Mouse (Mus musculus) kidney, embryonic 15.5 days (tissue): ENCODE results near the gene Slc9a1. TPM values are rescaled to one million over a fixed set of nuclear protein-coding genes. Genes with fewer than 3 reads are reported as not detected.
A peak's percentile ranks its signal among the peaks of the same experiment; 100 is the strongest.

Experiments
- ATAC-seq: fragments of 200-750 bp; cut with Nextera tagmentation; replicated peaks from 2 replicates; pipeline ENCODE4 v1.8.0; 2017; ENCODE audit warnings: moderate TSS enrichment; ENCODE audit not compliant: low FRiP score
- H3K27ac ChIP-seq: fragments of 300-500 bp; sonication (generic); 2 replicates; pipeline ENCODE4 v1.5.1; 2015; ENCODE audit warnings: mild to moderate bottlenecking, inconsistent platforms
- H3K27me3 ChIP-seq: fragments of 300-500 bp; sonication (generic); 2 replicates; pipeline ENCODE4 v1.6.1; 2015; ENCODE audit warnings: inconsistent platforms
- H3K36me3 ChIP-seq: fragments of 300-500 bp; sonication (generic); 2 replicates; pipeline ENCODE4 v1.6.1; 2015; ENCODE audit warnings: inconsistent platforms
- H3K4me1 ChIP-seq: fragments of 300-500 bp; sonication (generic); 2 replicates; pipeline ENCODE4 v1.6.1; 2015; ENCODE audit warnings: inconsistent platforms
- H3K4me2 ChIP-seq: fragments of 300-500 bp; sonication (generic); 2 replicates; pipeline ENCODE4 v1.6.1; 2015; ENCODE audit warnings: moderate library complexity, mild to moderate bottlenecking, inconsistent platforms
- H3K4me3 ChIP-seq: fragments of 300-500 bp; sonication (generic); replicated peaks from 2 replicates; pipeline ENCODE4 v1.5.1; 2015; ENCODE audit warnings: mild to moderate bottlenecking, inconsistent platforms
- H3K9ac ChIP-seq: fragments of 300-500 bp; sonication (generic); 2 replicates; pipeline ENCODE4 v1.6.1; 2015; ENCODE audit warnings: mild to moderate bottlenecking, inconsistent platforms
- H3K9me3 ChIP-seq: fragments of 300-500 bp; sonication (generic); replicated peaks from 2 replicates; pipeline ENCODE4 v1.6.1; 2016; ENCODE audit warnings: inconsistent platforms
- WGBS: fragments of 180-500 bp; shearing (Covaris S2); methylation state at CpG from one replicate; pipeline ENCODE4 v1.1.7; 2015; ENCODE audit warnings: mixed read lengths; 5-methylcytosine and 5-hydroxymethylcytosine counted together
- polyA plus RNA-seq: library from polyadenylated mRNA; unstranded; fragments of >200 nt; fragmentation: Nextera tagmentation; extraction: Ambion mirVana; gene quantifications from 2 replicates; pipeline ENCODE4 v1.2.1, GENCODE M21; 2015

Slc9a1 gene
- polyA plus RNA-seq, 1 experiment from 2014 or later, result 8.3 TPM

- 20% methylated on average over 13 of the region's 13 CpGs for WGBS
- H3K4me2 ChIP-seq, result peak overlapping the region; percentile 22; the same call in 1 of the 2 replicates
- peak; percentile 81 for ATAC-seq
- 0 out of 2 replicates have a peak overlapping the region, but pooled peaks have one; percentile 10 for H3K9ac ChIP-seq
- H3K9me3 ChIP-seq, result no peaks in the 10 kb centered on the region
- peaks cover 57% of the 10 kb centered on the region for H3K4me1 ChIP-seq
- H3K36me3 ChIP-seq, result peaks cover 7% of the 10 kb centered on the region
- H3K4me3 ChIP-seq, result no peak overlapping the region
- peak overlapping the region; percentile 80 for H3K27ac ChIP-seq
- H3K27me3 ChIP-seq, result no peaks in the 10 kb centered on the region
These were observed 8.9 kb downstream of the Slc9a1 start for GRCm38 (mm10) chr4:133378236-133379045.

- ATAC-seq, result no peak
- 50% methylated on average over 5 of the region's 5 CpGs for WGBS
- 0 out of 2 replicates have a peak overlapping the region, but pooled peaks have one; percentile 10 for H3K9ac ChIP-seq
- no peaks in the 10 kb centered on the region for H3K27me3 ChIP-seq
- H3K9me3 ChIP-seq, result no peaks in the 10 kb centered on the region
- H3K36me3 ChIP-seq, result peaks cover 7% of the 10 kb centered on the region
- H3K27ac ChIP-seq, result peak overlapping the region; percentile 80
- peaks cover 52% of the 10 kb centered on the region for H3K4me1 ChIP-seq
- no peak overlapping the region for H3K4me3 ChIP-seq
- H3K4me2 ChIP-seq, result no peak overlapping the region
These were observed 9.5 kb downstream of the Slc9a1 start for GRCm38 (mm10) chr4:133379046-133379347.

GRCm38 (mm10) chr4:133379861-133380260 lies 10.4 kb downstream of the Slc9a1 start:
- no peak for ATAC-seq
- no peaks in the 10 kb centered on the region for H3K9me3 ChIP-seq
- peak overlapping the region; percentile 20; the same call in 1 of the 2 replicates for H3K27ac ChIP-seq
- H3K4me1 ChIP-seq, result peaks cover 46% of the 10 kb centered on the region
- 58% methylated on average over 3 of the region's 3 CpGs for WGBS
- H3K9ac ChIP-seq, result no peak overlapping the region
- no peaks in the 10 kb centered on the region for H3K27me3 ChIP-seq
- no peak overlapping the region for H3K4me2 ChIP-seq
- H3K4me3 ChIP-seq, result no peak overlapping the region
- H3K36me3 ChIP-seq, result peaks cover 7% of the 10 kb centered on the region; the same call in 1 of the 2 replicates

- H3K27me3 ChIP-seq, result no peaks in the 10 kb centered on the region
These were observed 11.0 kb downstream of the Slc9a1 start for GRCm38 (mm10) chr4:133380532-133380931.

GRCm38 (mm10) chr4:133381141-133381540 lies 11.6 kb downstream of the Slc9a1 start:
- Histone ChIP-seq H3K27ac (peak overlapping the region; percentile 41; the same call in 1 of the 2 replicates), H3K4me3 (no peak overlapping the region), H3K9me3 (no peaks in the 10 kb centered on the region), H3K27me3 (no peaks in the 10 kb centered on the region), H3K9ac (no peak overlapping the region), H3K36me3 (peaks cover 7% of the 10 kb centered on the region; the same call in 1 of the 2 replicates), H3K4me2 (no peak overlapping the region), H3K4me1 (peaks cover 41% of the 10 kb centered on the region)
- ATAC-seq, result no peak; the same call in 1 of the 2 replicates
- WGBS, result 59% methylated on average over 8 of the region's 8 CpGs

More at GRCm38 (mm10) chr4:133380532-133380931, 11.0 kb downstream of the Slc9a1 start:
- no peak for ATAC-seq
- H3K9ac ChIP-seq, result no peak overlapping the region
- peaks cover 45% of the 10 kb centered on the region for H3K4me1 ChIP-seq
- 72% methylated on average over 6 of the region's 6 CpGs for WGBS
- peak overlapping the region; percentile 29 for H3K27ac ChIP-seq
- H3K4me3 ChIP-seq, result no peak overlapping the region
- peaks cover 7% of the 10 kb centered on the region; the same call in 1 of the 2 replicates for H3K36me3 ChIP-seq
- H3K4me2 ChIP-seq, result no peak overlapping the region
- no peaks in the 10 kb centered on the region for H3K9me3 ChIP-seq

- Histone ChIP-seq H3K4me3 (no peak overlapping the region), H3K9ac (no peak overlapping the region), H3K27me3 (no peaks in the 10 kb centered on the region), H3K4me1 (peaks cover 25% of the 10 kb centered on the region), H3K27ac (no peak overlapping the region), H3K9me3 (no peaks in the 10 kb centered on the region), H3K36me3 (peaks cover 7% of the 10 kb centered on the region; the same call in 1 of the 2 replicates), H3K4me2 (no peak overlapping the region)
- WGBS, result 78% methylated on average over 7 of the region's 7 CpGs
- no peak for ATAC-seq
These were observed 16.7 kb downstream of the Slc9a1 start for GRCm38 (mm10) chr4:133386061-133386797.

- H3K27ac ChIP-seq, result no peak overlapping the region
- H3K4me3 ChIP-seq, result no peak overlapping the region
- no peak overlapping the region for H3K9ac ChIP-seq
- peaks cover 30% of the 10 kb centered on the region for H3K4me1 ChIP-seq
- H3K27me3 ChIP-seq, result no peaks in the 10 kb centered on the region
- no peaks in the 10 kb centered on the region for H3K9me3 ChIP-seq
- H3K4me2 ChIP-seq, result no peak overlapping the region
- peaks cover 4% of the 10 kb centered on the region; the same call in 1 of the 2 replicates for H3K36me3 ChIP-seq
- no peak for ATAC-seq
These were observed 17.5 kb downstream of the Slc9a1 start for GRCm38 (mm10) chr4:133387053-133387452.

- Histone ChIP-seq H3K9me3 (no peaks in the 10 kb centered on the region), H3K27me3 (no peaks in the 10 kb centered on the region), H3K4me2 (no peak overlapping the region), H3K4me1 (peaks cover 30% of the 10 kb centered on the region), H3K36me3 (no peaks in the 10 kb centered on the region), H3K27ac (peak overlapping the region; percentile 34; the same call in 1 of the 2 replicates), H3K4me3 (no peak overlapping the region), H3K9ac (no peak overlapping the region)
- 84% methylated on average over 16 of the region's 16 CpGs for WGBS
- ATAC-seq, result no peak
These were observed 19.5 kb downstream of the Slc9a1 start for GRCm38 (mm10) chr4:133388781-133389552.

- Histone ChIP-seq H3K9ac (no peak overlapping the region), H3K36me3 (no peaks in the 10 kb centered on the region), H3K4me1 (peaks cover 40% of the 10 kb centered on the region), H3K9me3 (no peaks in the 10 kb centered on the region), H3K27me3 (no peaks in the 10 kb centered on the region), H3K4me2 (no peak overlapping the region), H3K27ac (no peak overlapping the region), H3K4me3 (no peak overlapping the region)
- 87% methylated on average over 2 of the region's 2 CpGs for WGBS
- ATAC-seq, result no peak; the same call in 1 of the 2 replicates
These were observed 20.5 kb downstream of the Slc9a1 start for GRCm38 (mm10) chr4:133390042-133390441.

- WGBS, result 87% methylated on average over 6 of the region's 6 CpGs
- no peak overlapping the region for H3K4me2 ChIP-seq
- no peak overlapping the region for H3K9ac ChIP-seq
- H3K27ac ChIP-seq, result peak overlapping the region; percentile 68
- H3K36me3 ChIP-seq, result no peaks in the 10 kb centered on the region
- H3K4me3 ChIP-seq, result no peak overlapping the region
- ATAC-seq, result no peak
- H3K4me1 ChIP-seq, result peaks cover 46% of the 10 kb centered on the region
- no peaks in the 10 kb centered on the region for H3K27me3 ChIP-seq
- H3K9me3 ChIP-seq, result no peaks in the 10 kb centered on the region
These were observed 21.1 kb downstream of the Slc9a1 start for GRCm38 (mm10) chr4:133390585-133390984.

GRCm38 (mm10) chr4:133391185-133392040 lies 21.9 kb downstream of the Slc9a1 start:
- WGBS, result 65% methylated on average over 18 of the region's 18 CpGs
- no peak overlapping the region for H3K9ac ChIP-seq
- H3K4me3 ChIP-seq, result no peak overlapping the region
- no peak overlapping the region for H3K4me2 ChIP-seq
- peaks cover 53% of the 10 kb centered on the region for H3K4me1 ChIP-seq
- no peak for ATAC-seq
- H3K27me3 ChIP-seq, result no peaks in the 10 kb centered on the region
- H3K27ac ChIP-seq, result peak overlapping the region; percentile 68
- no peaks in the 10 kb centered on the region for H3K36me3 ChIP-seq
- H3K9me3 ChIP-seq, result no peaks in the 10 kb centered on the region
